Mouse (Mus musculus): ENCODE results near the gene Pibf1. TPM values are rescaled to one million over a fixed set of nuclear protein-coding genes. Genes with fewer than 3 reads are reported as not detected.

The Pibf1 gene
- total and polyA plus RNA-seq, 2 experiments from 2014 or later: 4.7 to 10.5 TPM

GRCm38 (mm10) chr14:99206591-99206990 is 107.4 kb downstream of the Pibf1 start:
- Histone ChIP-seq H3K4me1 (ENCODE audit: control insufficient read depth, insufficient read depth) (no peaks in the 10 kb centered on the region), H3K27me3 (ENCODE audit: control insufficient read depth, insufficient read depth, low read length) (no peaks in the 10 kb centered on the region), H3K4me2 (ENCODE audit: low read depth, low read length) (no peak overlapping the region), H3K9ac (replicated peaks; ENCODE audit: low read depth, low read length) (no peak overlapping the region), H3K27ac (ENCODE audit: low read depth) (no peak overlapping the region), H3K36me3 (replicated peaks; ENCODE audit: control insufficient read depth, insufficient read depth, low read length) (0 out of 2 replicates have a peak, but pooled peaks cover 4% of the 10 kb centered on the region), H3K4me3 (ENCODE audit: low read depth, low read length) (no peak overlapping the region), H3K9me3 (replicated peaks; ENCODE audit: control insufficient read depth, low read length) (no peaks in the 10 kb centered on the region)
- 98% methylated on average over 5 of the region's 5 CpGs for WGBS
- ATAC-seq (ENCODE audit: insufficient read depth, low read depth): no peak
- TF ChIP-seq EP300 (IDR thresholded peaks at IDR 0.05; ENCODE audit: low read depth): no peak
- TF ChIP-seq CTCF (IDR thresholded peaks at IDR 0.05; ENCODE audit: low read depth): no peak
- DNase-seq (ENCODE audit: low spot score): no peak

- Histone ChIP-seq H3K27me3 (ENCODE audit: control insufficient read depth, insufficient read depth, low read length) (no peaks in the 10 kb centered on the region), H3K4me3 (ENCODE audit: low read depth, low read length) (no peak overlapping the region), H3K4me1 (ENCODE audit: control insufficient read depth, insufficient read depth) (no peaks in the 10 kb centered on the region), H3K4me2 (ENCODE audit: low read depth, low read length) (no peak overlapping the region), H3K27ac (ENCODE audit: low read depth) (no peak overlapping the region), H3K9ac (replicated peaks; ENCODE audit: low read depth, low read length) (no peak overlapping the region), H3K36me3 (replicated peaks; ENCODE audit: control insufficient read depth, insufficient read depth, low read length) (0 out of 2 replicates have a peak, but pooled peaks cover 4% of the 10 kb centered on the region), H3K9me3 (replicated peaks; ENCODE audit: control insufficient read depth, low read length) (no peaks in the 10 kb centered on the region)
- 84% methylated on average over 5 of the region's 5 CpGs for WGBS
- TF ChIP-seq EP300 (IDR thresholded peaks at IDR 0.05; ENCODE audit: low read depth): no peak
- TF ChIP-seq CTCF (IDR thresholded peaks at IDR 0.05; ENCODE audit: low read depth): no peak
- ATAC-seq (ENCODE audit: insufficient read depth, low read depth): no peak
- DNase-seq (ENCODE audit: low spot score): no peak
Measured at GRCm38 (mm10) chr14:99210431-99210830, 111.2 kb downstream of the Pibf1 start.

GRCm38 (mm10) chr14:99218396-99219012 is 119.3 kb downstream of the Pibf1 start:
- no peaks in the 10 kb centered on the region for H3K27me3 ChIP-seq (ENCODE audit: control insufficient read depth, insufficient read depth, low read length)
- DNase-seq (ENCODE audit: low spot score) (no peak), ATAC-seq (ENCODE audit: insufficient read depth, low read depth) (no peak)
- H3K9ac ChIP-seq (replicated peaks; ENCODE audit: low read depth, low read length): no peak overlapping the region
- H3K27ac ChIP-seq (ENCODE audit: low read depth): no peak overlapping the region
- no peaks in the 10 kb centered on the region for H3K9me3 ChIP-seq (replicated peaks; ENCODE audit: control insufficient read depth, low read length)
- H3K36me3 ChIP-seq (replicated peaks; ENCODE audit: control insufficient read depth, insufficient read depth, low read length): 0 out of 2 replicates have a peak, but pooled peaks cover 3% of the 10 kb centered on the region
- no peak overlapping the region for H3K4me2 ChIP-seq (ENCODE audit: low read depth, low read length)
- TF ChIP-seq CTCF (IDR thresholded peaks at IDR 0.05; ENCODE audit: low read depth) (no peak), EP300 (IDR thresholded peaks at IDR 0.05; ENCODE audit: low read depth) (no peak)
- WGBS: 84% methylated on average over 7 of the region's 7 CpGs
- H3K4me3 ChIP-seq (ENCODE audit: low read depth, low read length): no peak overlapping the region
- no peaks in the 10 kb centered on the region for H3K4me1 ChIP-seq (ENCODE audit: control insufficient read depth, insufficient read depth)

- H3K27me3 ChIP-seq (ENCODE audit: control insufficient read depth, insufficient read depth, low read length): no peaks in the 10 kb centered on the region
- H3K9ac ChIP-seq (replicated peaks; ENCODE audit: low read depth, low read length): no peak overlapping the region
- no peak overlapping the region for H3K4me3 ChIP-seq (ENCODE audit: low read depth, low read length)
- peaks cover 9% of the 10 kb centered on the region; the same call in 1 of the 2 replicates for H3K36me3 ChIP-seq (replicated peaks; ENCODE audit: control insufficient read depth, insufficient read depth, low read length)
- ATAC-seq (ENCODE audit: insufficient read depth, low read depth): no peak
- WGBS: 39% methylated on average over 9 of the region's 9 CpGs
- no peaks in the 10 kb centered on the region for H3K9me3 ChIP-seq (replicated peaks; ENCODE audit: control insufficient read depth, low read length)
- no peak for DNase-seq (ENCODE audit: low spot score)
- H3K27ac ChIP-seq (ENCODE audit: low read depth): no peak overlapping the region
- peak overlapping the region; percentile 16; the same call in 1 of the 2 replicates for H3K4me2 ChIP-seq (ENCODE audit: low read depth, low read length)
- H3K4me1 ChIP-seq (ENCODE audit: control insufficient read depth, insufficient read depth): no peaks in the 10 kb centered on the region
- TF ChIP-seq CTCF (IDR thresholded peaks at IDR 0.05; ENCODE audit: low read depth) (no peak), EP300 (IDR thresholded peaks at IDR 0.05; ENCODE audit: low read depth) (no peak)
Measured at GRCm38 (mm10) chr14:99219757-99220171, 120.5 kb downstream of the Pibf1 start.

GRCm38 (mm10) chr14:99225929-99226328 is 126.7 kb downstream of the Pibf1 start:
- no peak for TF ChIP-seq CTCF (IDR thresholded peaks at IDR 0.05; ENCODE audit: low read depth)
- no peak for TF ChIP-seq EP300 (IDR thresholded peaks at IDR 0.05; ENCODE audit: low read depth)
- H3K9ac ChIP-seq (replicated peaks; ENCODE audit: low read depth, low read length): no peak overlapping the region
- no peak for DNase-seq (ENCODE audit: low spot score)
- no peak overlapping the region for H3K4me3 ChIP-seq (ENCODE audit: low read depth, low read length)
- no peak for ATAC-seq (ENCODE audit: insufficient read depth, low read depth)
- WGBS: 94% methylated on average over 4 of the region's 4 CpGs
- H3K4me1 ChIP-seq (ENCODE audit: control insufficient read depth, insufficient read depth): no peaks in the 10 kb centered on the region
- H3K36me3 ChIP-seq (replicated peaks; ENCODE audit: control insufficient read depth, insufficient read depth, low read length): peaks cover 12% of the 10 kb centered on the region; the same call in 1 of the 2 replicates
- no peak overlapping the region for H3K27ac ChIP-seq (ENCODE audit: low read depth)
- no peaks in the 10 kb centered on the region for H3K27me3 ChIP-seq (ENCODE audit: control insufficient read depth, insufficient read depth, low read length)
- H3K4me2 ChIP-seq (ENCODE audit: low read depth, low read length): no peak overlapping the region
- H3K9me3 ChIP-seq (replicated peaks; ENCODE audit: control insufficient read depth, low read length): no peaks in the 10 kb centered on the region

Data from heart, postnatal 0 days (tissue).